Mouse (Mus musculus) cerebellum, adult (tissue): Measurements from ENCODE around the gene Ikzf2.

ENCODE experiments used
- ATAC-seq: cut with Nextera tagmentation; 2 replicates; pipeline ENCODE4 v1.9.2; 2017; ENCODE audit warnings: mild to moderate bottlenecking, moderate library complexity, mixed read lengths; ENCODE audit not compliant: insufficient number of reproducible peaks, low FRiP score, low TSS enrichment

Ikzf2 gene

GRCm38 (mm10) chr1:69687076-69687991 is at the start of gene Ikzf2:
Ikzf2 (minus strand) TSS chr1:69687245.
- ATAC-seq, result peak; percentile 83

- ATAC-seq, result no peak
These were observed 42.7 kb upstream of the Ikzf2 start for GRCm38 (mm10) chr1:69729729-69730128.

GRCm38 (mm10) chr1:69729031-69729679 is 42.1 kb upstream of the Ikzf2 start:
- no peak for ATAC-seq

GRCm38 (mm10) chr1:69727968-69728367 is 40.9 kb upstream of the Ikzf2 start:
- no peak for ATAC-seq

- no peak for ATAC-seq
These were observed 30.1 kb upstream of the Ikzf2 start for GRCm38 (mm10) chr1:69717107-69717506.

GRCm38 (mm10) chr1:69708571-69708970 is 21.5 kb upstream of the Ikzf2 start:
- no peak for ATAC-seq

GRCm38 (mm10) chr1:69703506-69704156 is 16.6 kb upstream of the Ikzf2 start:
- ATAC-seq, result no peak

- ATAC-seq, result no peak
These were observed 4.9 kb upstream of the Ikzf2 start for GRCm38 (mm10) chr1:69691946-69692345.

- peak; percentile 78 for ATAC-seq
These were observed 1.9 kb upstream of the Ikzf2 start for GRCm38 (mm10) chr1:69688961-69689360.

GRCm38 (mm10) chr1:69688118-69688517 is 1.1 kb upstream of the Ikzf2 start:
- ATAC-seq, result no peak

GRCm38 (mm10) chr1:69686741-69687075 is 337 bp downstream of the Ikzf2 start:
- ATAC-seq, result no peak

GRCm38 (mm10) chr1:69685890-69686490 is 1.1 kb downstream of the Ikzf2 start:
- no peak for ATAC-seq

- no peak for ATAC-seq
These were observed 1.8 kb downstream of the Ikzf2 start for GRCm38 (mm10) chr1:69685049-69685889.

- no peak for ATAC-seq
These were observed 2.6 kb downstream of the Ikzf2 start for GRCm38 (mm10) chr1:69684280-69685040.

GRCm38 (mm10) chr1:69683851-69684250 is 3.2 kb downstream of the Ikzf2 start:
- ATAC-seq, result no peak

- no peak for ATAC-seq
These were observed 4.0 kb downstream of the Ikzf2 start for GRCm38 (mm10) chr1:69683058-69683457.

GRCm38 (mm10) chr1:69682261-69682660 is 4.8 kb downstream of the Ikzf2 start:
- no peak for ATAC-seq

GRCm38 (mm10) chr1:69681003-69681402 is 6.0 kb downstream of the Ikzf2 start:
- no peak for ATAC-seq

- no peak for ATAC-seq
These were observed 6.5 kb downstream of the Ikzf2 start for GRCm38 (mm10) chr1:69680501-69680900.
